Mouse (Mus musculus): ENCODE results near the gene Opn3.

Gene Opn3

DNA sequence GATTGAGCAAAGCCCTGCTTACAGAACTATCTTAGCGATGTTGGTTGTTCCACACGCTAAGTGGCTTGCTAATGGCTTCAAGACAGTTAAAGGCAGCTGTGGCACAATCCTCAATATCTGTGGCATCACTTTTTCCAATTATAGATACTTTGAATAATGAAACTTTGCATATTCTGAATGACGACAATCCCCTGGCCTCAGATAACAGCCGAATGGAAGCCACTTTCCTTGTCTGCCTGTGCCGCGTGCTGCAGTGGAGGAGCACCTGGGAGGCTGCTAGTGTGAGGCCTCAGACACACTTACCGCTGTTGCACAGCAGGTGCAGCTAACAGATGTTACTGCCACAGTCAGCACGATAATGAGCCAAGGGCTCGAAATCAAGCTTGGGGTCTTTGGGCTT is 77.6 kb downstream of the Opn3 start:
- in situ Hi-C loops (cut with MboI; ENCODE audit: unreplicated experiment in 2 of 2), result no loop called here
